Mouse (Mus musculus) heart, adult 9 months (tissue): ENCODE measurements around the gene Prdm2.

ENCODE experiments used
- DNase-seq, 2 experiments: peaks; one replicate each; pipeline ENCODE4 v3.0.0; 2022; ENCODE audit warnings: low spot score in 2 of 2

Prdm2 gene

DNA sequence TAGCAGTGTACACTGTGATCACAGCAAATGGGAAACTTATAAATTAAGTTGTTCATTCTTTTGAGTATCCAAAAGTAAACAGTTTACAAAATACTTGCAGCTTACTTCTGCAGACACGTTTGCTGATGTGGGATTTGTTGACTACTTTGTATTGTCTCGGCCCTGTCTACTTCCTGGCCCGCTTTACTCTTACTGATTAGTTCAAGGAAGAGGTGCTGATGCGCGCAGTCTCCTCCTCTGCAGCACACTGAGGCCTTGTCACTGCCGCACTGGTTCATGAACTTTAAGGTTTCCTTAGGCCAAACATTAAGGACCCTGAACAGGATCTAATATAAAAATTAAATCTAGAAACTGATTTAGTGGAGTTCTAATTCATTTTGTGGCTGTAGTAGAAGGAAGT, 58.2 kb downstream of the Prdm2 start:
- DNase-seq: no peak

DNA sequence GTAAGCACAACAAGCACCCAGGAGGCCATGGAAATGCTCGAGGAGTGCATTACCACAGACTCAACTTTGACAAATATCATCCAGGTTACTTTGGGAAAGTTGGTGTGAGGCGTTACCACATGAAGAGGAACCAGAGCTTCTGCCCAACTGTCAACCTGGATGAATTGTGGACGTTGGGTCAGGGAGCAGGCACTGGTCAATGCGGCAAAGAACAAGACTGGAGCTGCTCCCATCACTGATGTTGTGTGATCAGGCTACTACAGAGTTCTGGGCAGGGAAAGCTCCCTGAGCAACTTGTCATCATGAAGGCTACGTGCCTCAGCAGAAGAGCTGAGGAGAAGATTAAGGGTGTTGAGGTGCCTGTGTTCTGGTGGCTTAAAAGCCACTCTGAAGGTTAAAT, 60.2 kb downstream of the Prdm2 start:
- DNase-seq: no peak

DNA sequence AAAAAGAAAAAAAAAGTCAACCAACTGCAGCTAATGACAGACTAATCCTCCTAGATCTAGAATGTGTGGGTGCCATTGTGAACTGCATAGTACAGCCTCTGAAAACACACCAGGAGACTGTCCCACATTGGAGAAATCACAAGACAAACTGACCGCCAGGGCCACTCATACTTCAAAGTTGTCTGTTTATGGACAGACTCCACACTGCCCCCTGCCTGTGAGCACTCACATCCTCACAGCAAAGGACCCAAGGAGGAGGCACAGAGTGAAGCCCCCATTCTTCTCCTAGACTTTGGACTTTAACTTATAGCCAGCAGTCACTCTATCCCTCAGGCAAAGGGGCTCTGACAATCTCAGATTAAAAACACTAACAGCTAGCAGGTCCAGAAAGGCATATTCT, 61.5 kb downstream of the Prdm2 start:
- DNase-seq: no peak

DNA sequence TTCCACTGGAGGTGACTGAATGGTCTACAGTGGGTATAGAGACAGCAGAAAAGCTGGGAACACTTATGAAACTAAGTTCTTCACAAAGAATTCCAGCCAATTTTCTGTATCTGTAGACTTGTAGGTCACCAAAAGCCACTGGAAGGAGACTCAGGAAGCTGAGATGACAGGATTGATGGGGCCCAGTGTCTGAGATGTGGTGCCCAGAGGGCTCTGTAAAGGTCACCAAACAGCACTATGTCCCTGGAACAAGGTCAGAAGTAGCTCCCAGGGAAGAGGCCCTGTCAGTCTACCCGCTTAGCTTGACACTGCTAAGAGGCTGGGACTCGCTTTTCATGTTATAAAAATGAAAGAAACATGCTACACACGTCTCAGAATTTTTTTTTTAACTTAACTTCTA, 65.1 kb downstream of the Prdm2 start:
- DNase-seq: no peak

DNA sequence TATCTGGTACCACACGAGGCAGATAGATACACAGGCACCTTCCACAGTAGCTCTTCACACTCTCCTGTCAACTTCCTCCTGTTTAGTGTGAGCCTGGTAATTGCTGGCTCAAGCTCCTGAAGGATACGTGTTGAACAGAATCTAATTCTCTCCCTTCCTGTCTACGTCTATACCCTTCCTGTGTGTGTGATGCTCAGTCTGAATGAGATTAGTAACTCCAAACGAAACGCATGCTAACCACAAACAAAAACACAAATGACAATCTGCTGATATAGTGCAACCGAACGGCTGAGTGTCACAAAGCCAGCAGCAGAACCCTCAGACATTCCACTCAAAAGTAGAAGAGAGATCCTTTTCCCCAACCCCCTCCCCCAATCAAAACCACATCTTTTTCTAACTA, 69.2 kb downstream of the Prdm2 start:
- no peak for DNase-seq

DNA sequence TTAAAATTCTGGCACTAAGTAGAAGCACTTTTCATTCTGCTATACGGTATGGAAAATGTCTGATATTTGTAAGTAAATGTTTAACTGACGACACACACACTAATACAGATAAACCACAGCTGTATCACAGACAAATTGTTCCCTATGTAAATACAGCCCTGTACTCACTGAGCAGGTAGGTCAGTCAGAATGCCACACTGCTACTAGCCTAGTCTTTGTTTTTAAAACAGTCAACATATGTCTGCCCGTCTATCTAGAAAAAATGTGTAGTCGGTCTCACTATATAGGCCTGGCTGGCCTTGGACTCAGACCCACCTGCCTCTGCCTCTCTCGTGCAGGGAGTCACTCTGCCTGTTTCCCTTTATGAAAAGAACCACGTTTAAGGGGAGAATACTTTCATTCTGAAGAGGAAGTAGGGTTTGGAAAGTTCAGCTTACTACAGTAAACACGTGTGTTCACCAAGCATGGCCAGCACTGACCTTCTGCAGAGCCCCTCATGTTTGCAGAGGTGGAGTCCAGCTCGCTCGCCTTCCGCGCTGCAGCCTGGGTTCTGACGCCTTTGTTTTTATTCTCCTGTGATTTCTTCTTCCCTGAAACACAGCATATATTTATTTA, 71.0 kb downstream of the Prdm2 start:
- peak in 1 of 2 experiments; percentile 9 for DNase-seq

DNA sequence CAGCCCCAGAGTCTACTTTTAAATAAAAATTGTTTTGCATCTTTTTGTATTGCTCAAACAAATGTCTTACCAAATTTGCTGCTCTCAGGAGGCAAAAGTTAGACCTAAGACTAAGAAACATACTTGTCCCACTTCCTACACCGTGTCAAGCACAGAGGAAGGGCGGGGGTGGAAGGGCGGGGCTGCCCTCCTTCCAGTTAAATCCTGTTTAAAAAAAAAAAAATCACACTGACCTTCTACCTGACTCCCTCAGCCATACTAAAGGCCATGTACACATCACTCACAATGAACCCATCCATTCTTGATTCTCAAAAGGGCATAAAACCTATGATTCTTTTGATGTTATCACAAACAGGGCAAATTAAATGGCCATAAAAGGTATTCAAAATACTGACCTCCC, 71.9 kb downstream of the Prdm2 start:
- no peak for DNase-seq

DNA sequence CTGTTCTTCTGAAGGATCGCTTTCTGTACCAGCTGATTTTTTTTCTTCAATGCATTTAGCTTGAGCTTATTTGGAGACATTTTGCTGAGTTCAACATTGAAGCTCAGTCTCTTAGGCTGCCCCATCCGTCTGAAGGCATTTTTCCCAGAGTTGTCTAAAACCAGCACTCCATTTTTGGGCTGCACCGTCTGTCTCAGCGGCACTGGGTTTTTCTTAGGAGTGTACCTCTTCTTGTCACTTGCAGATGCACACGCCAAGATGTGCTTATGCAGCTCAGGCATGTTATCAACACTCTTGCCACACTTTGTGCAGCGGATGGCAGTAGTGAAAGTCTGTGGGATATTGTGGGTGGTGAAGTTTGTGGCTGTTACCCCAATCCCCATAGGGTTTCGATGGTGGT, 80.4 kb downstream of the Prdm2 start:
- no peak for DNase-seq

DNA sequence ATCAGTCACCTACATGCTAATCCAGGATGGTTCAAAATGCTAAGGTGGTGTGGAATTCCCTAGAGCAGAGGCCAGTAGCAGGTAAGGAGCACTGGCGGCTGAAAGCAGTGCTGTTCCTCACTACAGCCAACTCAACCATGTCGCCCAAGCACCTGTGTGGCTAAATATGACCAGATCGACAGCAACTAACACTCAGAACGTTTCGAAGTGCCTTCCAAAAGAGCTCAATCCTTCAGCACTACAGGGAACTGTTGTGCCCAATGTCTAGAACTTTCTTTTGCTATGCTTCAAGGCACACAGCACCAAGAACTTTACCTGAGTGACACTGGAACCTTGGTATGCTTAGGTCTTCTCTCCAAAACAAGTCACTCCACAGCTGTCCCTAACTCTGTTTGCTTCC, 82.4 kb downstream of the Prdm2 start:
- DNase-seq: no peak

DNA sequence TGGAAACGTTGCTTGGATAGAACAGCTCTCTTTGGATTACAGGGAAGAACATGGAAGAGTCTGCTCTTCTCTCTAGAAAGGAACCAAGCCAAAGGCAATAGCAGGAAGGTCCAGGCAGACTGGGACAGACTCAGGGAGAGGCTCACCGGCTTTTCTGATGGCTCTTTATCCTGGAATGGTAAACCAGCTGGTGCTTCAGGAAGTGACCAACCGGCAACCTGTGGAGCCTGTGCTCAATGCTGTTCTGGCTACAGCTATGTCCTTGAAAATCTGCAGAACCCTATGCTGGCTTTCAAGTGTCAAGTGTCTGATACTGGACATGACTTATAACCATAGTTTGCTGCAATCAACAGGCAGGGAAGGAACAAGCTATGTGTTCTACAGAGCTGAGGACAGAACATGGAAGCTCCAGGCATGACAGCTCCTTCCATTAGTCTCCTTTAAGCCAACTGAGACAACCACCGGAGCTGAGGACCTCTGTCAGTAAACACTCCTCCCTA, 83.5 kb downstream of the Prdm2 start:
- DNase-seq: no peak

DNA sequence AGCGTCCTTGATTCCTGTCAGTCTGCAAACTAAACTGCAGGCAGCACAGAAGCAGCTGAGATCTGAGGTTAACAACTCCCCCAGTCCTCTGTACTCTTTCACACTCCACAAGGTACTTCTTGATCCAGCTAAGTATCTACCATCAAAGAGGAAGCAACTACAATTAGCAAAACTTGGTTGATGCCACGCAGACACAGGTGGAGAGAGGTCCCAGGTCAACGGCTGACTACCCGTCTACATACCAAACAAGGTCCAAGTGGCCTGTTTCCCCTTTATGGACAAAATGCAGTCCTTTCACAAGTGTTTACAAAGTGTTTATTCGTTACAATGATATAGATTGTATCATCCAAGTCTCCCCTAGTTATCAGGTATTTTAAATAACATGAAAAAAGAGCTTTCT, 85.6 kb downstream of the Prdm2 start:
- DNase-seq: no peak

DNA sequence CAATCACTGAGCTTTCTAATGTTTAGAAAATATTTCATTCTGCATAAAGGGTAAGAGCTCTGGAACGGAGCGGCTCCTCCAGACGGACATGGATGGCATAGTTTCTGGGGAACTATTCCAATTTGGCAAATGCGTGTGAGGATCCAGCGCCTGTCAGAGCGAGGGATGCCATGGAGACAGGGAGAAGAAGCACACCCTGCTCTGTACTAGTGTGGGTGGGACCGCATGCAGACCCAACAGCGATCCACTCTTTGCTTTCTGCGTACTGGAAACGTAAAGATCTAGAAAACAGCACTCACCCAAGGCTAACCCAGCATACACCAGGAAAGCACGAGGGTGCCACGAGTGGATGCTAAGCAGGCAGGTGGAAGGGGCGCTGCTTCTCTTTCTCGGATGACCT, 86.3 kb downstream of the Prdm2 start:
- no peak for DNase-seq

DNA sequence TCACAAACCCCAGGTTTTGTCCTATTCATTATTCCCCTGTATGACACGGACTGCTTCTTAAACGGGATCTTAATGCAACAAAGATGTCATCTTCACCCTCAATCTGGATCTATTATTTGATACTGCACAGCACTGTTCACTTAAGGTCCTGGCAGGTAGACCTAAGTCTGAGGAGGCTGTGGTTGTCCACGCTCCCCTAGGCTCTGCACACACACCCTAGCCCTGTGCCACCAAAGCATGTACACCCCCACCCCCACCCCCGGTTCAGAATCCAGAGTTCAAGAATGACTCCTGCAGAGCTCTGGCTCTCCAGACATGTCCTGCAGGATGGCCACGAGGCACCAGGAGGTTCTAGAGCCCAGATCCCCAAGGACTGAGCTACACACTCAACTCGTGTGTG, 87.5 kb downstream of the Prdm2 start:
- no peak for DNase-seq

DNA sequence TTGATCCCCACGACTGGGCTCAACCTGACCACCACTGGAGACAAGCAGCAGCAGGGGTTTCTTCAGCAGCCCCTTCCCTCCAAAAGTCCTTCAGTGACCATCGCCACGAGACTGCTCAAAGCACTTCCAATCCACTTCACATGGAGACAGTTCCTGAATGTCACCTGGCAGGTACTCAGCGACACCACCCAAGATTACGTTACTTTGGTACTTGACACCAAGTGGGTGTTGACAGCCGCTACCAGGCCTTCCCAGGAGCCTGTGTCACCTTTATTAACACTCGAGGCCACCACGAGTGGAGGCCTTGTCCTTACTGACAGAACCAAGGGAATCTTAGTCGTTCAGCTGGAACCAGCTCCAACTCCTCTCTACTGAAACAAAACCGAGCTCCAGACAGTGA, 89.8 kb downstream of the Prdm2 start:
- peak; percentile 16 to 41 for DNase-seq

DNA sequence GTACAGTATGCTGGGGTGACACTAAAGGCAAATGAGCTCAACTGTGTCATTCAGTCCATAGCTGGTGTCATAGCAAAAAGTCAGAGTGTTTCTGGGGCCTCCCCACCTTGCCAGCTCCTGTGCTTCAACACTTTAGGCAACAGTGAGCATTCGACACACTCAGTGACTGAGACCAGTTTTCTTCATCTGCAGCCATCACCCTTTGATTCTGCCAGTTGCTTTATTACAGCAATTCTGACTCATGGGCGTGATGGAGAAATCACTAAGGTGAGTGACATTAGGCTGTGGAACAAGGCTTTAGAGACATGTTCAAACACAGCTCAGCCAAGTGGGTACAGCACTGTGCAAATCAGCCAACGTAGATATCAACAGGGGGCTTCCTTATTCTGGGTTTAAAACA, 91.6 kb downstream of the Prdm2 start:
- DNase-seq: no peak

DNA sequence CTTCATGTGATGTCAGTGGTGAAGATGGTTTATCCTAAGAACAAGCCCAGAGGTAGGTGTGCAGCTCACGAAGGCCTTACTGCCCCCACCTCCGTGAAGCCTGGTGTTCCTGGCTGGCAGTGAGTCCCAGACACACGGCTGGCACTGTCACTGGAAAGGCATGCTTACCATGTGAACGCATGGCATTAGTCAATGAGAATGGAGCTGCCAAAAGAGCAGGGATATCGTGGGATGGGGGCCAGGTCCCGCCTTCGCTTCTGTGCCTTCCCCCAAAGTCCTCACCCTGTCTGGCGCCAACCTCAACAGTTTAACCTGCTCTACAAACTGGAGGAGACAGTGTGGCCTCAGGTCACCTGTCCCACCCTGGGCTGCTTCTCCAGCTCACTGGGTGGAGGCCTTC, 92.8 kb downstream of the Prdm2 start:
- peak; percentile 20 to 37 for DNase-seq

DNA sequence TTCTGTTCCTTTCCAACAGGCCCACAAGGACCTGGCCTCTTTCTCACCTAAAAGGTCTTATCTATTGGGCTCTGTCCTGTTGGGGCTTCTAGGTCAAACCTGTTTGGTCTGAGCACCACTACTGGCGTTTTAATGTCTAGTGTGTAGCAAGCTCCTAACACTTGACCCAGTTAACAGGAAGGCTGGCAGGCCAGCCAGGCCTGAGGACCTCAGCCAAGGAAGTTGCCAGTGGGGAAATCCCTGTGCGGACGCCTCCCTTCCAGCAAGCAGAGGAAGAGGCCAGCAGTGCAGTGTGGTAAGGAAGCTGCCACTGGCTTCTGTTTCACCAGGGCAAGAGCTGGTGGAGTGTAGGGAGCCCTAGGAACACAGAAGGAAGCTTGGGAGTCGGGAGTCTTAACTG, 94.0 kb downstream of the Prdm2 start:
- DNase-seq: peak; percentile 68 to 76

DNA sequence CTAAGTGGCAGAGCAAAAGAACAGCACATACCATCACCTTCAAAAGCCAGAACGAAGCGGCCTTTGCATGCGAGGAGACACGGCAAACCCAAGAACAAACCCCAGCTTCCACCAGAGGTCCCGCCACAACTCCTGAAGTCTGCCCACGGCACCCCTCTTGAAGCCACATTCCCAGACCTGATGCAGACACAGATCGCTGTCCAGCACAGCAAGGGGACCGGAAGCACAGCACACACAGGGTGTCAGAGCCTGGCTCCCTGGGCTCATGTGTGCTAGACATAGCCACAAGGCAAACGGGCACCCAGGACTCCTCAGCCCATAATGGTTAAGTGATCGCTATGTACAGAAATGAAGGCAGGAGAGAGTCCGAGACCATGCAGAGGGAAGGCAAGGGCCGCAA, 96.9 kb downstream of the Prdm2 start:
- no peak for DNase-seq

DNA sequence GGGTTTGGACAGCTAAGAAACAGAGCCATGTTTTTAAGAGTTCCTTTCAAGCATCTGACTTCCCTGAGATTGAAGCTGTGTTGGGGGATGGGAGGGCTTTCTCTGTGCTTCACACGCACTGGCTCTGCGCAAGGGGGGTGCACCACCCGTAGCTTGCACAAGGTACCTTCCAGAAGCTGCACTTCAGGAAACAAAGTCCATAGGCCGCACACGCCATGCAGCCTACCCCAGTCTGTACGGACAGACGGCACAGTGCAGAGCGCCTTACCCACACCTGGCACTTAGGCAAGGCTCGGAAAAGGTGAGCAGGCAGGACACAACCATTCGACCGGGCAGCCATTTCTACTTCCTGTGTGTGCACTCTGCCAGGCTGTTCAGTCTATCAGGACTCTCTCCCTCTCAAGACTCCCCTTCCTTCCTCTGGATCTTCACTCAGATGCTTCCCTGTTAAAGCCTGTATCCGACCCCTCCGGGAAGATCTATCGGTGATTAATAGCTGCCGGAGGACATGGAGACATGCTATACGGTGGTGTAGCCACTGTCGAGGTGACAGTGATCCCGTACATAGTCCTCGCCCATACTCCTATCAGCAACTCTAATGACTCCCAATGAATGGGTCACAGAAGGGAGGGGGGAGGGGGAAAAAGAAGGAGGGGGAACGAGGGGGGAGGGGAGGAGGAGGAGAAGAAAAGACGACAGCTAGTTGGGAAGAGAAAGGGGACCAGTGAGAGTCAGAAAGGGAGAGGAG, 98.4 kb downstream of the Prdm2 start:
- no peak for DNase-seq

DNA sequence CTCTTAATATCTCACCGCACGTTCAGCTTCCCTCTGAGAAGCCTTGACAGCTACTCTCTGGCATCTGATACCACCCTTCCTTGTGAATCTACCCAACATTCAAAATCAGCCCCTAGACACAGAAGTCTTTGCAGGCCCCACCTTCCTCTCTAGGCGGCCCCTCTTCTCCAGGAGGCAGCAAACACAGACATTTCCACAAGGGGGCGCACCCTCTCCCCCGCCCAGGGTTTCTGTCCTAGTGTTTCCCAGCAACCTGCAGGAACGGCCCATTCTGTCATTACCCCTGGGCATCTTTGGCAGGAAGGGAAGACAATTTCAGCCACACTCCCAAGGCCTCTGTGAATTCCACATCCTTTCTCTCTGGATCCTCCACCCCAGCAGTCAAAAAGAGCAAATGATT, 99.8 kb downstream of the Prdm2 start:
- DNase-seq: peak; percentile 67 to 69

DNA sequence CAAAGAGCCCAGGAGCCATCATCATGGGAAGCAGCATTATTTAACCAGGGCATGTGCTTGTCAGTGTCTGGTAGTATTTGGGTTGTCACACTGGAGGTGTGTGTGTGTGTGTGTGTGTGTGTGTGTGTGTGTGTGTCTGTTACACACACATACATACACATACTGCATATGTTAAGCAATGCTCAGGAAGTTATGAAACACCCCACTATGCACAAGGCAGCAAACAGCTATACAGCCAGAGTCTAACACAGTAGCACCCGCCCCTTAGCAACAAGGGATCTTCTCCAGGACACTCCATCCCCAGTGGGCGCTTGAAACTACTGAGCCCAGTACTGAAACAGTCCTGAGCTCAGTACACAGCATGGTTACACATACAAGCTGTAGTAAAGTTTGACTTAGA, 100.4 kb downstream of the Prdm2 start:
- DNase-seq: no peak

DNA sequence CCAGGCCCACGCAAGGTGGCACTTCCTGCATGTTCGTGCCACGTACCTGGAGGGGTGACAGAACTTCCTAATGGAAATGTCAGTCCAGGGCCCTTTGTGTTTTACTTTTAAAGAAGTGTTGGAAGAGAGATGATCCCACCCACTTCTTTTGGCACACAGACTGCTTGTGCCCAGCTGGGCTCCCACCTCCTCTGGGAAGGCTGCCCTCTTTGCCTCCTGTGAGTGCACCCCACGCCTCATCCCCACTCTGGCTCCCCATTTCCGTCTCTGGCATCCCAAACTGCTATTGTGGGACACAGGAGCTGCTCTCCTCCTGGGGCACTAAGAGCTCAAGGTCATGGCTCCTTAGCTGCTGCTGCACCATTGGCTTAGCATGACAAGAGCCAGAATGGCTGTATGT, 100.9 kb downstream of the Prdm2 start:
- no peak for DNase-seq

DNA sequence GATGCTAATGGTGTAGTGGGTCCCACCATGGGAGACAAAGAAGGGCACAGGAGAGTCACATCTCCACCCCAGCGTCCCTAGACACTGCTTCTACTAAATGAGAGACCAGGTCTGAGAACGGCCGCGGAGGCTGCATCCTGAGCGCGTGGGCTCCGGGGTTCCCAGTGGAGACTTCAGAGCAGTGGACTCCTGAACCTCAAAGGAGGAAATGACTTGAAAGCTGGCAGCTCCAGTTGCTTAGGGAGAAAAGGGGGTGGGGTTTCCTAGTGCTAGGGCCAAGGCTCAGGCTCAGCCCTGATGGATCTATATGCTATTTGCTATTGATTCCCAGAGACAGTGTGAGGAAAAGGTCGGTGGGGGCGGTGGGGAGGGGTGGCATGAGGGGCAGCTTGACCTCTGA, 104.2 kb downstream of the Prdm2 start:
- no peak for DNase-seq

DNA sequence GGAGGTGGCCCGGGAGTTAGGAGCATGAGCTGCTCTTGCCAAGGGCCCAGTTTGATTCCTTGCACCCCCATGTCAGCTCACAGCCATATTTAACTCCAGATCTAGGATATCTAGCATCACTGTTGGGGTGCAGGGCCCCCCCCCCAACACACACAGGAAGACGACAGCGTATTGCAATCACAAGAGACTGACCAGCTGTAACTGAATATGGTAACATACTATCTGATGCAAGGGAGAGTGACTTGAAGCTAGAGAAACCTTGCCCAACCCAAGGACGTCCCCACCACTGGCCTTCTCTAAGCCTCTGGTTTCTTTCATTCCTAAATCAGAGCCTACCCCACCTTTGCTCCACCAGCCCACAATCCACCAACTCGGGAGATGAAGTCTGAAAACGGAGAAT, 105.8 kb downstream of the Prdm2 start:
- DNase-seq: no peak
